In genomic region chr2:61453490-61454281, GRCm38 (mm10) we compare ENCODE assay signal across 9 mouse cellular contexts.
DNase-seq lines count a peak whose midpoint lies in the region; ATAC-seq lines count a peak whose summit lies in the region.
"Had no signal": no experiment of that assay in that cellular context is flagged by ENCODE, and none has a peak within 500 bp of the region (broad histone marks: within the 10 kb centered on the region; RNA-seq: fewer than 3 reads in every experiment).

No protein-coding gene starts in this region.

- peak overlapping the region; percentile 79 for H3K27ac ChIP-seq in embryonic facial prominence, embryonic 13.5 days
- peak overlapping the region; percentile 84 for H3K27ac ChIP-seq in heart, embryonic 12.5 days (ENCODE audit: poor library complexity, severe bottlenecking)
- H3K27ac ChIP-seq in kidney, embryonic 14.5 days (ENCODE audit: low read depth, low read length), result no peak overlapping the region; the same call in 1 of the 2 replicates
- H3K27ac ChIP-seq in midbrain, embryonic 12.5 days (replicated peaks), result no peak overlapping the region

- peak overlapping the region; percentile 61 for H3K4me2 ChIP-seq in embryonic facial prominence, embryonic 13.5 days
- peak overlapping the region; percentile 72 for H3K4me2 ChIP-seq in heart, embryonic 12.5 days
- peak overlapping the region; percentile 50 for H3K4me2 ChIP-seq in kidney, embryonic 14.5 days (replicated peaks; ENCODE audit: low read depth, low read length)
- H3K4me2 ChIP-seq in midbrain, embryonic 12.5 days (replicated peaks), result peak overlapping the region; percentile 49

- H3K4me3 ChIP-seq in embryonic facial prominence, embryonic 13.5 days, result peak overlapping the region; percentile 43
- H3K4me3 ChIP-seq in heart, embryonic 12.5 days, result peak overlapping the region; percentile 54
- H3K4me3 ChIP-seq in kidney, embryonic 14.5 days (ENCODE audit: low read length), result peak overlapping the region; percentile 29
- peak overlapping the region; percentile 31 for H3K4me3 ChIP-seq in midbrain, embryonic 12.5 days

- H3K4me1 ChIP-seq in embryonic facial prominence, embryonic 13.5 days, result peaks cover 13% of the 10 kb centered on the region; the same call in 1 of the 2 replicates
- peaks cover 19% of the 10 kb centered on the region for H3K4me1 ChIP-seq in heart, embryonic 12.5 days (replicated peaks)
- H3K4me1 ChIP-seq in kidney, embryonic 14.5 days (ENCODE audit: control insufficient read depth, insufficient read depth, low read length), result no peaks in the 10 kb centered on the region
- 0 out of 2 replicates have a peak, but pooled peaks cover 6% of the 10 kb centered on the region for H3K4me1 ChIP-seq in midbrain, embryonic 12.5 days

- intact Hi-C loops in left cerebral cortex, postnatal 36 days (cut with DNase I), result loop anchor here (10.0 kb wide), 2 partner anchors 549 to 649 kb away; no protein-coding TSS in a partner anchor

- peak; percentile 20 for DNase-seq in ovary, postnatal 36 days (ENCODE audit: low spot score)
- DNase-seq in ovary, postnatal 10 days (ENCODE audit: low spot score), result no peak
- DNase-seq in left cerebral cortex, postnatal 36 days (ENCODE audit: low spot score in 2 of 2), result no peak

- no peaks in the 10 kb centered on the region for H3K36me3 ChIP-seq in embryonic facial prominence, embryonic 13.5 days
- H3K36me3 ChIP-seq in heart, embryonic 12.5 days, result no peaks in the 10 kb centered on the region
- no peaks in the 10 kb centered on the region for H3K36me3 ChIP-seq in kidney, embryonic 14.5 days (ENCODE audit: control insufficient read depth, insufficient read depth, low read length)
- H3K36me3 ChIP-seq in midbrain, embryonic 12.5 days, result no peaks in the 10 kb centered on the region
- H3K36me3 ChIP-seq: G1E had no signal

- WGBS in embryonic facial prominence, embryonic 13.5 days, result 17% methylated on average over 14 of the region's 14 CpGs
- 27% methylated on average over 14 of the region's 14 CpGs for WGBS in heart, embryonic 12.5 days
- 21% methylated on average over 14 of the region's 14 CpGs for whole genome bisulfite sequencing in kidney, embryonic 14.5 days
- WGBS in midbrain, embryonic 12.5 days, result 54% methylated on average over 14 of the region's 14 CpGs

- H3K9ac ChIP-seq in embryonic facial prominence, embryonic 13.5 days, result peak overlapping the region; percentile 46
- peak overlapping the region; percentile 54 for H3K9ac ChIP-seq in heart, embryonic 12.5 days
- peak overlapping the region; percentile 40; the same call in 1 of the 2 replicates for H3K9ac ChIP-seq in kidney, embryonic 14.5 days (ENCODE audit: low read depth, low read length)
- H3K9ac ChIP-seq in midbrain, embryonic 12.5 days (replicated peaks), result no peak overlapping the region

- ATAC-seq in embryonic facial prominence, embryonic 13.5 days (ENCODE audit: insufficient number of reproducible peaks, insufficient read depth, low FRiP score, low TSS enrichment, low read depth), result peak; percentile 62; the same call in 1 of the 2 replicates
- peak; percentile 66; the same call in 1 of the 2 replicates for ATAC-seq in heart, embryonic 12.5 days (ENCODE audit: insufficient number of reproducible peaks, low FRiP score)
- peak; percentile 87 for ATAC-seq in kidney, embryonic 14.5 days (ENCODE audit: low FRiP score, low TSS enrichment)
- peak; percentile 50 for ATAC-seq in midbrain, embryonic 12.5 days (ENCODE audit: low FRiP score, low read depth)
- ATAC-seq in inflammation-experienced regulatory T-cells, adult 6 months, result no peak

- H3K9me3 ChIP-seq in embryonic facial prominence, embryonic 13.5 days, result no peaks in the 10 kb centered on the region
- no peaks in the 10 kb centered on the region for H3K9me3 ChIP-seq in heart, embryonic 12.5 days (replicated peaks)
- no peaks in the 10 kb centered on the region for H3K9me3 ChIP-seq in kidney, embryonic 14.5 days (ENCODE audit: control insufficient read depth, low read length)
- no peaks in the 10 kb centered on the region for H3K9me3 ChIP-seq in midbrain, embryonic 12.5 days
- H3K9me3 ChIP-seq: G1E had no signal

- no peaks in the 10 kb centered on the region for H3K27me3 ChIP-seq in embryonic facial prominence, embryonic 13.5 days
- no peaks in the 10 kb centered on the region for H3K27me3 ChIP-seq in heart, embryonic 12.5 days (replicated peaks)
- no peaks in the 10 kb centered on the region for H3K27me3 ChIP-seq in kidney, embryonic 14.5 days (ENCODE audit: control insufficient read depth, insufficient read depth, low read length)
- peaks cover 11% of the 10 kb centered on the region for H3K27me3 ChIP-seq in midbrain, embryonic 12.5 days

Comparison
In these comparisons a context has a peak if more than half of its experiments do, and no peak if none do; other contexts are left out.
1. H3K27ac ChIP-seq: peak in embryonic facial prominence, embryonic 13.5 days (single experiment) and heart, embryonic 12.5 days (single experiment); none in kidney, embryonic 14.5 days (single experiment) and midbrain, embryonic 12.5 days (single experiment).
2. Peak in every context shown above with its lines, with median percentiles within 50 percentile points of each other: H3K4me2 ChIP-seq and H3K4me3 ChIP-seq.